ENCODE assay signal across 16 mouse cellular contexts in the genomic region with DNA sequence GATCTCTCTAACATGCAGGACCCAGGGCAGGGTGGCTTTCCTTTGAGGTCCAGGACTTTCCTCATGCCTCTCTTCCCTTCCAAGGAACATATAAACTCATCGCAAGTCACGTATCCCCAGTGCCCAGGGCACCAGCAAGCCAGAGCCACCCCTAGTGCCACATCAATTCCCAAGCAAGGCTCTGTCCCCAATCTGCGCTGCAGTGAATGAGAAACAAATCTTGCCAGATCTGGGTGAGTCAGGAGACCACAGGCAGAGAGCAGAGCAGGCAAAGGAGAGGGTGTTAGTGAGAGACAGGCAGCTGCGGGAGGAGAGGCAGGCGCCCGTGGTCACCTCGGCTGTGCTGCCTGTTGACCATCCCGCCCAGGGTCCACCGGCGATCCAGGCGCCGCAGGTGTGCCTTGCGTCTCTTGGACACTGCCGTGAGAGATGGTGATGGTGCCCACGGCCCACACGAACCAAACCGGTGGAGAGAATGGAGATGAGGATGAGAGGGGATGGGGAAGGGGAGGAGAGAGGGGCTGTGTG.
DNase-seq lines count a peak whose midpoint lies in the region; ATAC-seq and TF ChIP-seq lines count a peak whose summit lies in the region.
"Had no signal": no experiment of that assay in that cellular context is flagged by ENCODE, and none has a peak within 500 bp of the region (broad histone marks: within the 10 kb centered on the region; RNA-seq: fewer than 3 reads in every experiment).

No protein-coding gene starts in this region.

- H3K9ac ChIP-seq in heart, postnatal 0 days (replicated peaks; ENCODE audit: low read depth, low read length), result no peak overlapping the region
- no peak overlapping the region for H3K9ac ChIP-seq in liver, postnatal 0 days (replicated peaks)
- H3K9ac ChIP-seq in embryonic facial prominence, embryonic 15.5 days, result no peak overlapping the region
- H3K9ac ChIP-seq: embryonic facial prominence, embryonic 12.5 days; hindbrain, embryonic 12.5 days; liver, embryonic 12.5 days; lung, embryonic 15.5 days; midbrain, embryonic 13.5 days had no signal

- WGBS in heart, postnatal 0 days, result 94% methylated on average over 17 of the region's 17 CpGs
- WGBS in liver, postnatal 0 days (ENCODE audit: insufficient replicate concordance), result 89% methylated on average over 17 of the region's 17 CpGs
- WGBS in embryonic facial prominence, embryonic 15.5 days, result 95% methylated on average over 17 of the region's 17 CpGs

- peaks cover 36% of the 10 kb centered on the region for H3K4me1 ChIP-seq in heart, postnatal 0 days (ENCODE audit: control insufficient read depth, insufficient read depth)
- H3K4me1 ChIP-seq in liver, postnatal 0 days (ENCODE audit: insufficient read depth), result no peaks in the 10 kb centered on the region
- peaks cover 60% of the 10 kb centered on the region for H3K4me1 ChIP-seq in embryonic facial prominence, embryonic 15.5 days
- H3K4me1 ChIP-seq: midbrain, embryonic 13.5 days had no signal

- H3K9me3 ChIP-seq in heart, postnatal 0 days (replicated peaks; ENCODE audit: control insufficient read depth, low read length), result no peaks in the 10 kb centered on the region
- no peaks in the 10 kb centered on the region for H3K9me3 ChIP-seq in liver, postnatal 0 days (ENCODE audit: low read length)
- no peaks in the 10 kb centered on the region for H3K9me3 ChIP-seq in embryonic facial prominence, embryonic 15.5 days (replicated peaks)
- H3K9me3 ChIP-seq: embryonic facial prominence, embryonic 12.5 days; hindbrain, embryonic 12.5 days; liver, embryonic 12.5 days; lung, embryonic 15.5 days; midbrain, embryonic 13.5 days had no signal

- peaks cover 45% of the 10 kb centered on the region for H3K36me3 ChIP-seq in heart, postnatal 0 days (replicated peaks; ENCODE audit: control insufficient read depth, insufficient read depth, low read length)
- peaks cover 15% of the 10 kb centered on the region for H3K36me3 ChIP-seq in liver, postnatal 0 days (replicated peaks; ENCODE audit: insufficient read depth, low read length)
- H3K36me3 ChIP-seq in embryonic facial prominence, embryonic 15.5 days, result peaks cover 86% of the 10 kb centered on the region

- H3K27me3 ChIP-seq in heart, postnatal 0 days (ENCODE audit: control insufficient read depth, insufficient read depth, low read length), result no peaks in the 10 kb centered on the region
- H3K27me3 ChIP-seq in liver, postnatal 0 days (ENCODE audit: insufficient read depth, low read length), result no peaks in the 10 kb centered on the region
- no peaks in the 10 kb centered on the region for H3K27me3 ChIP-seq in embryonic facial prominence, embryonic 15.5 days
- H3K27me3 ChIP-seq: embryonic facial prominence, embryonic 12.5 days; hindbrain, embryonic 12.5 days; liver, embryonic 12.5 days; lung, embryonic 15.5 days; midbrain, embryonic 13.5 days had no signal

- no peak for ATAC-seq in heart, postnatal 0 days (ENCODE audit: insufficient read depth, low read depth)
- no peak for ATAC-seq in liver, postnatal 0 days
- ATAC-seq in embryonic facial prominence, embryonic 15.5 days (ENCODE audit: insufficient number of reproducible peaks, low FRiP score, low TSS enrichment, low read depth), result no peak
- ATAC-seq: liver, embryonic 12.5 days; midbrain, embryonic 13.5 days had no signal

- no peak for TF ChIP-seq CTCF in heart, postnatal 0 days (IDR thresholded peaks at IDR 0.05; ENCODE audit: low read depth)
- TF ChIP-seq CTCF in liver, postnatal 0 days (IDR thresholded peaks at IDR 0.05; ENCODE audit: low read depth), result no peak

- TF ChIP-seq EP300 in heart, postnatal 0 days (IDR thresholded peaks at IDR 0.05; ENCODE audit: low read depth), result no peak
- no peak for TF ChIP-seq EP300 in liver, postnatal 0 days (IDR thresholded peaks at IDR 0.05; ENCODE audit: low read depth)

- H3K4me3 ChIP-seq in heart, postnatal 0 days (ENCODE audit: low read depth, low read length), result no peak overlapping the region
- H3K4me3 ChIP-seq in liver, postnatal 0 days (ENCODE audit: low read depth, low read length), result no peak overlapping the region
- H3K4me3 ChIP-seq in embryonic facial prominence, embryonic 15.5 days (replicated peaks), result no peak overlapping the region
- H3K4me3 ChIP-seq: embryonic facial prominence, embryonic 12.5 days; hindbrain, embryonic 12.5 days; liver, embryonic 12.5 days; lung, embryonic 15.5 days; midbrain, embryonic 13.5 days had no signal

- peak overlapping the region; percentile 39 for H3K27ac ChIP-seq in heart, postnatal 0 days (ENCODE audit: low read depth)
- H3K27ac ChIP-seq in liver, postnatal 0 days (ENCODE audit: low read depth), result 0 out of 2 replicates have a peak overlapping the region, but pooled peaks have one; percentile 5
- H3K27ac ChIP-seq in embryonic facial prominence, embryonic 15.5 days (replicated peaks), result peak overlapping the region; percentile 93
- H3K27ac ChIP-seq: embryonic facial prominence, embryonic 12.5 days; hindbrain, embryonic 12.5 days; liver, embryonic 12.5 days; midbrain, embryonic 13.5 days had no signal

- no peak for DNase-seq in heart, postnatal 0 days (ENCODE audit: low spot score)
- DNase-seq in heart, adult 18-20 months, result no peak
- DNase-seq in liver, postnatal 0 days, result no peak
- DNase-seq in liver, result no peak
- no peak for DNase-seq in thymus, postnatal 0 days (ENCODE audit: low spot score)
- no peak for DNase-seq in B cell, adult 2 months
- DNase-seq: adrenal gland, adult 8-10 months; cerebellum, adult 18-20 months; retina, postnatal 1 day; thymus, postnatal 14 days had no signal

- no peak overlapping the region for H3K4me2 ChIP-seq in heart, postnatal 0 days (ENCODE audit: low read depth, low read length)
- no peak overlapping the region for H3K4me2 ChIP-seq in liver, postnatal 0 days (ENCODE audit: low read depth, low read length)
- H3K4me2 ChIP-seq in embryonic facial prominence, embryonic 15.5 days (replicated peaks), result no peak overlapping the region
- H3K4me2 ChIP-seq: embryonic facial prominence, embryonic 12.5 days; hindbrain, embryonic 12.5 days; liver, embryonic 12.5 days; lung, embryonic 15.5 days; midbrain, embryonic 13.5 days had no signal

Comparison
In these comparisons a context has a peak if more than half of its experiments do, and no peak if none do; other contexts are left out.
1. H3K27ac ChIP-seq: peak in every context shown above with its lines; median percentile 93 in embryonic facial prominence, embryonic 15.5 days; 39 in heart, postnatal 0 days; 5 in liver, postnatal 0 days.